Mouse (Mus musculus): ENCODE measurements around the gene Znrf2. TPM values are rescaled to one million over a fixed set of nuclear protein-coding genes. Genes with fewer than 3 reads are reported as not detected.

The Znrf2 gene
- polyA plus RNA-seq, 1 experiment from 2014 or later = 5.1 TPM

DNA sequence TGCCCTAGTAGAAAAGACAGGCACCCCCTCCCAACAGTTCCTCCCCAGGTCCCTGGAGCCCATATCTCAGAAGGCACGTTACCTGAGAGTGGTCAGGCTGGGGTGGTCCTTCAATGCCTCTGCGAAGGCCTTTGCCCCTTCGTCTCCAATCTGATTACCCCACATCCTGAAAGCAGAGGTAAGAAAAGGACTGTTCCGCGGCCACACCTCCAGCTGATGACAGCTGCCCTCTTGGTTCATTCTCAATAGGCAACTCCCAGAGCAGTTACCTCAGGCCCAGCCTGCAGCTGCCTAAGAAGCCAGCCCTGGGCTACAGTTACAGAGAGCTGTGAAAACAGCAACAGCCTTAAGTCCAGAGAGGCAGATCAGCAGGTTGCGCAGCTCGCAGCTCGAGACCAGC, 117.6 kb downstream of the Znrf2 start:
- Histone ChIP-seq H3K9me3 (ENCODE audit: control insufficient read depth, low read length) (no peaks in the 10 kb centered on the region), H3K4me2 (ENCODE audit: low read depth, low read length) (no peak overlapping the region), H3K9ac (ENCODE audit: low read depth, low read length) (no peak overlapping the region), H3K4me1 (ENCODE audit: control insufficient read depth, insufficient read depth, low read length) (no peaks in the 10 kb centered on the region), H3K36me3 (ENCODE audit: control insufficient read depth, insufficient read depth, low read length) (no peaks in the 10 kb centered on the region), H3K27me3 (replicated peaks; ENCODE audit: control insufficient read depth, insufficient read depth, low read length) (no peaks in the 10 kb centered on the region), H3K27ac (replicated peaks; ENCODE audit: low read depth, low read length) (no peak overlapping the region), H3K4me3 (ENCODE audit: low read depth, low read length) (no peak overlapping the region)
- WGBS = 86% methylated on average over 8 of the region's 8 CpGs
- DNase-seq (ENCODE audit: low spot score) (no peak), ATAC-seq (ENCODE audit: low read depth) (no peak)

GRCm38 (mm10) chr6:54934930-54935329, 118.2 kb downstream of the Znrf2 start:
- WGBS = 76% methylated on average over 5 of the region's 5 CpGs
- no peak overlapping the region for H3K4me2 ChIP-seq (ENCODE audit: low read depth, low read length)
- no peak overlapping the region for H3K4me3 ChIP-seq (ENCODE audit: low read depth, low read length)
- ATAC-seq (ENCODE audit: low read depth) (no peak), DNase-seq (ENCODE audit: low spot score) (no peak)
- 0 out of 2 replicates have a peak, but pooled peaks cover 2% of the 10 kb centered on the region for H3K4me1 ChIP-seq (ENCODE audit: control insufficient read depth, insufficient read depth, low read length)
- H3K9ac ChIP-seq (ENCODE audit: low read depth, low read length) = no peak overlapping the region
- no peak overlapping the region for H3K27ac ChIP-seq (replicated peaks; ENCODE audit: low read depth, low read length)
- H3K9me3 ChIP-seq (ENCODE audit: control insufficient read depth, low read length) = no peaks in the 10 kb centered on the region
- H3K36me3 ChIP-seq (ENCODE audit: control insufficient read depth, insufficient read depth, low read length) = no peaks in the 10 kb centered on the region
- no peaks in the 10 kb centered on the region for H3K27me3 ChIP-seq (replicated peaks; ENCODE audit: control insufficient read depth, insufficient read depth, low read length)

- H3K9ac ChIP-seq (ENCODE audit: low read depth, low read length) = no peak overlapping the region
- no peaks in the 10 kb centered on the region for H3K27me3 ChIP-seq (replicated peaks; ENCODE audit: control insufficient read depth, insufficient read depth, low read length)
- ATAC-seq (ENCODE audit: low read depth) = no peak
- H3K4me1 ChIP-seq (ENCODE audit: control insufficient read depth, insufficient read depth, low read length) = 0 out of 2 replicates have a peak, but pooled peaks cover 4% of the 10 kb centered on the region
- H3K27ac ChIP-seq (replicated peaks; ENCODE audit: low read depth, low read length) = no peak overlapping the region
- H3K4me3 ChIP-seq (ENCODE audit: low read depth, low read length) = no peak overlapping the region
- no peak for DNase-seq (ENCODE audit: low spot score)
- no peaks in the 10 kb centered on the region for H3K9me3 ChIP-seq (ENCODE audit: control insufficient read depth, low read length)
- H3K36me3 ChIP-seq (ENCODE audit: control insufficient read depth, insufficient read depth, low read length) = no peaks in the 10 kb centered on the region
- 67% methylated on average over 2 of the region's 2 CpGs for WGBS
- no peak overlapping the region for H3K4me2 ChIP-seq (ENCODE audit: low read depth, low read length)
Measured at GRCm38 (mm10) chr6:54936496-54936895, 119.8 kb downstream of the Znrf2 start.

DNA sequence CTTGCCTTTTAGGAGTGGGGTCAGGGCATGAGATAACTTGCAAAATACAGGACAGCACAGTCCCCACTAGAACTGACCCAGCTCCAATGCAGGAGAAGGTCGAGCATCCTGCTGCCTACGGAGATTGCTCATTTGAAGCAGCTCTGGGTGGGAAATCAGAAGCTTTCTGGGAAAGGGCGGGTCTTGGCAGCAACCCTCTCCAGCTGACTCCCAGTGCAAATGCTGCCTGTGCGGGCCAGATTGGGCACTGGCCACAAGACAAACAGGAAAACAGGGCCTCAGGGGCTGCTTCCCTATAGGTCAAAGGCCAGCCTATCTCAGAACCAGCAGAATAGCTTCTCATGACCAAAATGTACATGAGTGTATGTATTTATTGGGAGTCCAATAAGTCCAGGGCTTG, 122.9 kb downstream of the Znrf2 start:
- Histone ChIP-seq H3K4me3 (ENCODE audit: low read depth, low read length) (no peak overlapping the region), H3K9me3 (ENCODE audit: control insufficient read depth, low read length) (no peaks in the 10 kb centered on the region), H3K27ac (replicated peaks; ENCODE audit: low read depth, low read length) (no peak overlapping the region), H3K4me2 (ENCODE audit: low read depth, low read length) (no peak overlapping the region), H3K27me3 (replicated peaks; ENCODE audit: control insufficient read depth, insufficient read depth, low read length) (peaks cover 13% of the 10 kb centered on the region), H3K9ac (ENCODE audit: low read depth, low read length) (no peak overlapping the region), H3K36me3 (ENCODE audit: control insufficient read depth, insufficient read depth, low read length) (no peaks in the 10 kb centered on the region), H3K4me1 (ENCODE audit: control insufficient read depth, insufficient read depth, low read length) (0 out of 2 replicates have a peak, but pooled peaks cover 4% of the 10 kb centered on the region)
- peak; percentile 35 for DNase-seq (ENCODE audit: low spot score)
- WGBS = 71% methylated on average over 4 of the region's 4 CpGs
- no peak for ATAC-seq (ENCODE audit: low read depth)

DNA sequence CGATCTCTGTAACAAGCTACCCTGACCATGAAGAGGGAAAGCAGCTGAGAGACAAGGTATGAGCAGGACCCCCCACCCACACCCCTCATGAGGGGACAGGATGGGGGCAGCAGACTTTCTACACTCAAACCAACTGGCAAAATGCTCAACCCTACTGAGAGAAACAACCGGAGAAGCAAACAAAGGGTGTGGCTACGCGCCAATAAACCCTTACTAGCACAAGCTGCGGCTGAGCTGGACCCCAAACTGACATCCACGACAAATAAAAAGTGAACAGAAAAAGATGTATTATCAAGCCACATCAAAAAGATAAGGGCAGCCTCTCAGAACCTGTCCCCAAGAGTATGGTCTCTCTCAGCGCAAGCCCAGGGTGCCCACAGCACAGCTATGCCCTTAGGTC, 123.4 kb downstream of the Znrf2 start:
- Histone ChIP-seq H3K9me3 (ENCODE audit: control insufficient read depth, low read length) (no peaks in the 10 kb centered on the region), H3K4me1 (ENCODE audit: control insufficient read depth, insufficient read depth, low read length) (0 out of 2 replicates have a peak, but pooled peaks cover 4% of the 10 kb centered on the region), H3K36me3 (ENCODE audit: control insufficient read depth, insufficient read depth, low read length) (no peaks in the 10 kb centered on the region), H3K4me2 (ENCODE audit: low read depth, low read length) (no peak overlapping the region), H3K27ac (replicated peaks; ENCODE audit: low read depth, low read length) (no peak overlapping the region), H3K27me3 (replicated peaks; ENCODE audit: control insufficient read depth, insufficient read depth, low read length) (peaks cover 16% of the 10 kb centered on the region), H3K4me3 (ENCODE audit: low read depth, low read length) (no peak overlapping the region), H3K9ac (ENCODE audit: low read depth, low read length) (no peak overlapping the region)
- ATAC-seq (ENCODE audit: low read depth) (no peak), DNase-seq (ENCODE audit: low spot score) (no peak)
- WGBS = 85% methylated on average over 6 of the region's 7 CpGs

GRCm38 (mm10) chr6:54941149-54941548, 124.4 kb downstream of the Znrf2 start:
- peaks cover 16% of the 10 kb centered on the region for H3K27me3 ChIP-seq (replicated peaks; ENCODE audit: control insufficient read depth, insufficient read depth, low read length)
- no peak overlapping the region for H3K9ac ChIP-seq (ENCODE audit: low read depth, low read length)
- no peak overlapping the region for H3K4me2 ChIP-seq (ENCODE audit: low read depth, low read length)
- H3K4me1 ChIP-seq (ENCODE audit: control insufficient read depth, insufficient read depth, low read length) = 0 out of 2 replicates have a peak, but pooled peaks cover 4% of the 10 kb centered on the region
- H3K36me3 ChIP-seq (ENCODE audit: control insufficient read depth, insufficient read depth, low read length) = no peaks in the 10 kb centered on the region
- DNase-seq (ENCODE audit: low spot score) (no peak), ATAC-seq (ENCODE audit: low read depth) (no peak)
- H3K9me3 ChIP-seq (ENCODE audit: control insufficient read depth, low read length) = no peaks in the 10 kb centered on the region
- 90% methylated on average over 6 of the region's 6 CpGs for WGBS
- no peak overlapping the region for H3K4me3 ChIP-seq (ENCODE audit: low read depth, low read length)
- no peak overlapping the region for H3K27ac ChIP-seq (replicated peaks; ENCODE audit: low read depth, low read length)

Other genes starting within 250 kb of the Znrf2 start
- 10.1 and 11.1 TPM in 2 replicates for gene Plekha8, start 221.8 kb upstream of the Znrf2 start, polyA plus RNA-seq (2014; fragmentation: Nextera tagmentation; extraction: Ambion mirVana)
- gene Fkbp14, start 219.6 kb upstream of the Znrf2 start, polyA plus RNA-seq (2014; fragmentation: Nextera tagmentation; extraction: Ambion mirVana) = 74.6 and 81.1 TPM in 2 replicates
- 17.9 and 18.0 TPM in 2 replicates for gene Mturn, start 135.3 kb upstream of the Znrf2 start, polyA plus RNA-seq (2014; fragmentation: Nextera tagmentation; extraction: Ambion mirVana)
- gene Nod1, start 155.7 kb downstream of the Znrf2 start, polyA plus RNA-seq (2014; fragmentation: Nextera tagmentation; extraction: Ambion mirVana) = 7.5 and 7.8 TPM in 2 replicates
- gene Ggct, start 176.0 kb downstream of the Znrf2 start, polyA plus RNA-seq (2014; fragmentation: Nextera tagmentation; extraction: Ambion mirVana) = 9.5 and 10.8 TPM in 2 replicates
- gene Gars, start 221.1 kb downstream of the Znrf2 start, polyA plus RNA-seq (2014; fragmentation: Nextera tagmentation; extraction: Ambion mirVana) = 142 and 154 TPM in 2 replicates

All from embryonic facial prominence, embryonic 14.5 days (tissue).